Mouse (Mus musculus) layer of hippocampus, adult 11-12 months (tissue): ENCODE measurements at regions not wholly inside any gene's neighbourhood (a gene's known extent, or its start where the extent isn't known, plus 50 kb on each side); places are given as distances from the start of the nearest gene placed in this dataset.
A peak's percentile ranks its signal among the peaks of the same experiment; 100 is the strongest.

Experiments used
- DNase-seq: peaks from one replicate; pipeline ENCODE4 v3.0.0; 2022; ENCODE audit warnings: low spot score

GRCm38 (mm10) chr12:63220391-63220790, 1254.1 kb downstream of the Fscb start:
- peak; percentile 3 for DNase-seq
